In genomic region chr12:35055114-35056095, GRCm38 (mm10) we compare ENCODE assay signal across 15 mouse cellular contexts. TPM values are rescaled to one million over a fixed set of nuclear protein-coding genes. Genes with fewer than 3 reads are reported as not detected.
DNase-seq lines count a peak whose midpoint lies in the region; ATAC-seq and TF ChIP-seq lines count a peak whose summit lies in the region.
"Had no signal": no experiment of that assay in that cellular context is flagged by ENCODE, and none has a peak within 500 bp of the region (broad histone marks: within the 10 kb centered on the region; RNA-seq: fewer than 3 reads in every experiment).

No protein-coding gene starts in this region.

- 58% methylated on average over 7 of the region's 7 CpGs for WGBS in heart, embryonic 12.5 days
- WGBS in lung, embryonic 15.5 days = 63% methylated on average over 7 of the region's 7 CpGs

- ATAC-seq in heart, embryonic 12.5 days (ENCODE audit: insufficient number of reproducible peaks, low FRiP score) = no peak
- ATAC-seq in lung, embryonic 15.5 days (ENCODE audit: borderline replicate concordance, extremely low read depth, low FRiP score, low TSS enrichment) = no peak
- ATAC-seq: Patski had no signal

- TF ChIP-seq POLR2A in CH12.LX (IDR thresholded peaks at IDR 0.05; ENCODE audit: low read depth, low read length) = no peak
- TF ChIP-seq POLR2A in myocyte (IDR thresholded peaks at IDR 0.05; ENCODE audit: insufficient read length, low read depth) = no peak

- H3K36me3 ChIP-seq in heart, embryonic 12.5 days = peaks cover 6% of the 10 kb centered on the region; the same call in 1 of the 2 replicates
- H3K36me3 ChIP-seq in lung, embryonic 15.5 days = no peaks in the 10 kb centered on the region
- peaks cover 0 to 9% of the 10 kb centered on the region in 2 experiments for H3K36me3 ChIP-seq in CH12.LX (replicated peaks in 1 of 2; ENCODE audit: control insufficient read depth in 1 of 2, insufficient read depth in 1 of 2, low read length in 1 of 2)
- H3K36me3 ChIP-seq in myocyte (ENCODE audit: control insufficient read depth, insufficient read depth) = no peaks in the 10 kb centered on the region
- H3K36me3 ChIP-seq: liver, embryonic 13.5 days; neural tube, embryonic 12.5 days had no signal

- H3K27me3 ChIP-seq in heart, embryonic 12.5 days (replicated peaks) = no peaks in the 10 kb centered on the region
- H3K27me3 ChIP-seq in lung, embryonic 15.5 days = no peaks in the 10 kb centered on the region
- H3K27me3 ChIP-seq in CH12.LX (replicated peaks) = no peaks in the 10 kb centered on the region
- no peaks in the 10 kb centered on the region for H3K27me3 ChIP-seq in myocyte (ENCODE audit: control insufficient read depth, insufficient read depth, insufficient read length)
- H3K27me3 ChIP-seq: embryonic facial prominence, embryonic 12.5 days; liver, embryonic 13.5 days; neural tube, embryonic 12.5 days; Patski had no signal

- H3K79me2 ChIP-seq in CH12.LX (replicated peaks; ENCODE audit: control insufficient read depth, extremely low read depth, insufficient read depth, poor library complexity, severe bottlenecking) = peaks cover 49% of the 10 kb centered on the region
- H3K79me2 ChIP-seq in myocyte (ENCODE audit: control insufficient read depth, insufficient read depth) = peaks cover 98% of the 10 kb centered on the region

- H3K27ac ChIP-seq in heart, embryonic 12.5 days (ENCODE audit: poor library complexity, severe bottlenecking) = peak overlapping the region; percentile 70
- H3K27ac ChIP-seq in lung, embryonic 15.5 days = peak overlapping the region; percentile 55
- H3K27ac ChIP-seq in CH12.LX (ENCODE audit: insufficient read depth, low read depth) = peak overlapping the region; percentile 72
- H3K27ac ChIP-seq: embryonic facial prominence, embryonic 12.5 days; hindbrain, embryonic 14.5 days; liver, embryonic 13.5 days; neural tube, embryonic 12.5 days had no signal

- H3K4me1 ChIP-seq in heart, embryonic 12.5 days (replicated peaks) = peaks cover 22% of the 10 kb centered on the region
- peaks cover 8% of the 10 kb centered on the region for H3K4me1 ChIP-seq in lung, embryonic 15.5 days
- peaks cover 7 to 37% of the 10 kb centered on the region in 2 experiments for H3K4me1 ChIP-seq in CH12.LX (ENCODE audit: control insufficient read depth in 1 of 2, insufficient read depth in 2 of 2)
- H3K4me1 ChIP-seq: embryonic facial prominence, embryonic 12.5 days had no signal

- intact Hi-C loops in heart, postnatal 10 days (cut with DNase I) = no loop called here

- H3K9me3 ChIP-seq in heart, embryonic 12.5 days (replicated peaks) = no peaks in the 10 kb centered on the region; the same call in 1 of the 2 replicates
- no peaks in the 10 kb centered on the region for H3K9me3 ChIP-seq in lung, embryonic 15.5 days
- peaks cover 5% of the 10 kb centered on the region for H3K9me3 ChIP-seq in CH12.LX (replicated peaks; ENCODE audit: low read length)
- H3K9me3 ChIP-seq: embryonic facial prominence, embryonic 12.5 days had no signal

- H3K9ac ChIP-seq in heart, embryonic 12.5 days = no peak overlapping the region
- H3K9ac ChIP-seq in lung, embryonic 15.5 days = no peak overlapping the region
- peak overlapping the region; percentile 33; the same call in 1 of the 2 replicates for H3K9ac ChIP-seq in CH12.LX (ENCODE audit: insufficient read depth, low read depth)
- H3K9ac ChIP-seq: embryonic facial prominence, embryonic 12.5 days; hindbrain, embryonic 14.5 days; liver, embryonic 13.5 days; neural tube, embryonic 12.5 days had no signal

- dilution Hi-C loops in CH12.LX (cut with MboI; ENCODE audit: extremely low pct_ligation_motif_present, extremely low pct_unique_long_range_greater_than_20kb, low sequenced_read_pairs) = no loop called here

- no peak overlapping the region for H3ac ChIP-seq in myocyte (ENCODE audit: control insufficient read depth, insufficient read length)

- H3K4me3 ChIP-seq in heart, embryonic 12.5 days = no peak overlapping the region
- no peak overlapping the region for H3K4me3 ChIP-seq in lung, embryonic 15.5 days
- H3K4me3 ChIP-seq in CH12.LX (replicated peaks in 1 of 3; ENCODE audit: low read depth in 2 of 3, low read length in 2 of 3, poor library complexity in 1 of 3) (peak overlapping the region in 2 of 3 experiments; percentile 28 to 35), myocyte (no peak overlapping the region)
- H3K4me3 ChIP-seq: embryonic facial prominence, embryonic 12.5 days; liver, embryonic 13.5 days; neural tube, embryonic 12.5 days had no signal

- no peak for TF ChIP-seq RAD21 in CH12.LX (IDR thresholded peaks at IDR 0.05; ENCODE audit: low read depth, low read length)

- no peak for TF ChIP-seq CTCF in CH12.LX (conservative IDR thresholded peaks at IDR 0.05 in 1 of 2, IDR thresholded peaks at IDR 0.05 in 1 of 2; ENCODE audit: low read depth in 2 of 2, low read length in 2 of 2)

- in situ Hi-C loops in CH12.LX (cut with MboI; ENCODE audit: low pct_ligation_motif_present, low pct_unique_long_range_greater_than_20kb, low sequenced_read_pairs) = no loop called here

- H3K4me2 ChIP-seq in heart, embryonic 12.5 days = peak overlapping the region; percentile 31; the same call in 1 of the 2 replicates
- no peak overlapping the region for H3K4me2 ChIP-seq in lung, embryonic 15.5 days
- H3K4me2 ChIP-seq in CH12.LX (ENCODE audit: insufficient read depth, low read depth, poor library complexity, severe bottlenecking) (peak overlapping the region; percentile 97), myocyte (ENCODE audit: low read depth) (peak overlapping the region; percentile 67)
- H3K4me2 ChIP-seq: embryonic facial prominence, embryonic 12.5 days; hindbrain, embryonic 14.5 days; liver, embryonic 13.5 days; neural tube, embryonic 12.5 days had no signal

- TF ChIP-seq EP300 in CH12.LX (IDR thresholded peaks at IDR 0.05; ENCODE audit: low read length) = peak; percentile 80

- no peak for DNase-seq in heart, postnatal 10 days
- DNase-seq in lung, postnatal 4 days = no peak
- peak; percentile 50 for DNase-seq in CH12.LX (ENCODE audit: extremely low read depth)
- no peak for DNase-seq in cerebellum, adult 8-10 months
- DNase-seq: cerebellum, adult 11 months; kidney, adult 11 months; kidney, postnatal 14 days; liver, embryonic 13.5 days had no signal

TF ChIP-seq in CH12.LX, 34 proteins besides CTCF, POLR2A, EP300 and RAD21 (continues in another document):
- TF ChIP-seq MYC (IDR thresholded peaks at IDR 0.05; ENCODE audit: low read depth, low read length) = no peak
- TF ChIP-seq UBTF (IDR thresholded peaks at IDR 0.05; ENCODE audit: low read depth, low read length) = no peak
- TF ChIP-seq PAX5 (IDR thresholded peaks at IDR 0.05; ENCODE audit: low read length) = no peak
- peak; percentile 75 for TF ChIP-seq RCOR1 (conservative IDR thresholded peaks at IDR 0.05; ENCODE audit: low read depth, low read length)
- no peak for TF ChIP-seq HCFC1 (IDR thresholded peaks at IDR 0.05; ENCODE audit: low read depth, low read length)
- peak; percentile 67 for TF ChIP-seq ETS1 (conservative IDR thresholded peaks at IDR 0.05; ENCODE audit: low read depth, low read length)
- no peak for TF ChIP-seq USF1 (IDR thresholded peaks at IDR 0.05; ENCODE audit: low read depth, low read length)
- peak; percentile 92 for TF ChIP-seq BHLHE40 (IDR thresholded peaks at IDR 0.05; ENCODE audit: low read depth, low read length)
- no peak for TF ChIP-seq MAZ (IDR thresholded peaks at IDR 0.05; ENCODE audit: low read depth, low read length)
- no peak for TF ChIP-seq ZMIZ1 (IDR thresholded peaks at IDR 0.05; ENCODE audit: low read depth, low read length)
- peak; percentile 72 for TF ChIP-seq ZNF384 (IDR thresholded peaks at IDR 0.05; ENCODE audit: low read depth, low read length)
- no peak for TF ChIP-seq GABPA (IDR thresholded peaks at IDR 0.05; ENCODE audit: insufficient replicate concordance, low read depth, low read length)
- peak; percentile 79 for TF ChIP-seq JUN (IDR thresholded peaks at IDR 0.05; ENCODE audit: insufficient read depth, low read depth, low read length)
- peak; percentile 92 for TF ChIP-seq IRF4 (IDR thresholded peaks at IDR 0.05; ENCODE audit: low read depth, low read length)
- TF ChIP-seq MEF2A (IDR thresholded peaks at IDR 0.05; ENCODE audit: borderline replicate concordance, low read depth, low read length) = peak; percentile 93
- TF ChIP-seq USF2 (conservative IDR thresholded peaks at IDR 0.05; ENCODE audit: low read depth, low read length) = no peak

TF ChIP-seq in myocyte, 11 proteins besides CTCF, POLR2A, EP300 and RAD21:
- TF ChIP-seq E2F4 (IDR thresholded peaks at IDR 0.05; ENCODE audit: insufficient read depth) (no peak), CEBPB (IDR thresholded peaks at IDR 0.05; ENCODE audit: insufficient read depth, poor library complexity, severe bottlenecking) (no peak), MYOG (IDR thresholded peaks at IDR 0.05; ENCODE audit: control insufficient read depth in 1 of 3, insufficient read depth in 1 of 3, insufficient read length in 2 of 3, low read depth in 2 of 3) (no peak), MYOD1 (IDR thresholded peaks at IDR 0.05; ENCODE audit: control insufficient read depth in 1 of 3, insufficient read length in 2 of 3, low read depth in 2 of 3) (no peak), TCF12 (IDR thresholded peaks at IDR 0.05; ENCODE audit: insufficient read depth, poor library complexity, severe bottlenecking) (no peak), MAX (IDR thresholded peaks at IDR 0.05; ENCODE audit: low read depth) (no peak), SRF (IDR thresholded peaks at IDR 0.05; ENCODE audit: control insufficient read depth, insufficient read length, low read depth) (no peak), REST (IDR thresholded peaks at IDR 0.05; ENCODE audit: insufficient read depth, insufficient read length) (no peak), TCF3 (IDR thresholded peaks at IDR 0.05; ENCODE audit: insufficient read length, low read depth) (no peak), USF1 (IDR thresholded peaks at IDR 0.05; ENCODE audit: low read depth) (no peak), POLR2AphosphoS2 (IDR thresholded peaks at IDR 0.05; ENCODE audit: insufficient read length, low read depth) (no peak)

RNA-seq across cellular contexts. Expression of gene Snx13, which starts 8.4 kb away (rescaled TPM):
- polyA plus RNA-seq in heart, embryonic 12.5 days (2016; fragmentation: Nextera tagmentation; extraction: Ambion mirVana) = 35.1 and 38.7 TPM in 2 replicates
- 10 to 100 TPM; 59.5 to 64.5 TPM for total RNA-seq in heart, postnatal 10 days (2021)
- polyA plus RNA-seq in lung, embryonic 15.5 days (2015; fragmentation: Nextera tagmentation; extraction: Ambion mirVana) = 26.9 and 29.2 TPM in 2 replicates
- total RNA-seq in CH12.LX (2012; rRNA removed) = 7.0 and 7.6 TPM in 2 replicates
- total RNA-seq in CH12.LX (2014; rRNA removed) = 11.2 and 12.2 TPM in 2 replicates
- polyA plus RNA-seq in CH12.LX (2012; ENCODE audit: insufficient read length, low read depth) = 11.4 and 13.5 TPM in 2 replicates
- polyA plus RNA-seq in myocyte (2012; fragmentation: generic; extraction: Trizol) = 7.4 TPM

Comparison
In these comparisons a context has a peak if more than half of its experiments do, and no peak if none do; other contexts are left out.
1. H3K4me3 ChIP-seq: peak in CH12.LX (2 of 3); none in heart, embryonic 12.5 days (single experiment), lung, embryonic 15.5 days (single experiment) and myocyte (single experiment).
2. Peak in every context shown above with its lines, with median percentiles within 50 percentile points of each other: H3K27ac ChIP-seq.